Mouse (Mus musculus): ENCODE results near the gene Krt23.

- TF ChIP-seq CTCF (IDR thresholded peaks at IDR 0.05; ENCODE audit: low read depth): no peak
- TF ChIP-seq EP300 (optimal IDR thresholded peaks at IDR 0.05): no peak
These were observed 3.5 kb upstream of the Krt23 start for GRCm38 (mm10) chr11:99496460-99496859.
